Mouse (Mus musculus): ENCODE measurements around the gene Gtf2h2.
"Not testable (repeated sequence)": the region's sequence is repeated elsewhere in the genome, so short reads cannot be mapped to it uniquely, and the experiment has no call there.

Gtf2h2 gene

GRCm38 (mm10) chr13:100492061-100492787, at the start of gene Gtf2h2:
Gtf2h2 (minus strand) TSS chr13:100492579.
- peak; percentile 92 for DNase-seq (ENCODE audit: low spot score)

GRCm38 (mm10) chr13:100536149-100536548, 43.8 kb upstream of the Gtf2h2 start:
- no peak for DNase-seq (ENCODE audit: low spot score)

DNA sequence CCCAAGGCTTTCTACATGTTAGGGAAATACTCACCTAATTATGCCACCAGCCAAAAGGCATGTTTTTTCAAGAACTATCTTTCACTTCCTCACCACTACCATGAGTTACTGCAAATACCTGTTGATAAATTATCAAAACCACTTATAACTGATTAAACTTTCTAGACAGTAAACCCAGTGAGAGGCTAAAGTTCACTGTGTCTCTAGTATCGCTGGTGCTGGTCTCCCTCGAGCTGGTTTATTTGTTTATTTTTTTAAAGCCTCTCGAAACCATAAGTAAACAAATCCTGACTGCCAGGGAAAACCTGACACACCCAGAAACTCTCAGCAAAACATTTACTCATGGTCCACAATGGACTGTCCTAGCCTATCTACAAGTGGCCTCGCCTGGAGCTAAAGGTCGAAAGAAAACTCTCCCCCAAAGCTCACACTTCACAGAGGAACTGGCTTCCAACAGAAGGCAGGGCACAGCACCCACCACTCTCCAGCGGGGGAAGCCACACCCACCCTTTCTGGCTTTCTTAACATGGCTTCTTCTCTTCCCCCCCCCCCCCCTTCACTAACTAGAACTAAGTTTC, 40.5 kb upstream of the Gtf2h2 start:
- DNase-seq (ENCODE audit: low spot score) = no peak

DNA sequence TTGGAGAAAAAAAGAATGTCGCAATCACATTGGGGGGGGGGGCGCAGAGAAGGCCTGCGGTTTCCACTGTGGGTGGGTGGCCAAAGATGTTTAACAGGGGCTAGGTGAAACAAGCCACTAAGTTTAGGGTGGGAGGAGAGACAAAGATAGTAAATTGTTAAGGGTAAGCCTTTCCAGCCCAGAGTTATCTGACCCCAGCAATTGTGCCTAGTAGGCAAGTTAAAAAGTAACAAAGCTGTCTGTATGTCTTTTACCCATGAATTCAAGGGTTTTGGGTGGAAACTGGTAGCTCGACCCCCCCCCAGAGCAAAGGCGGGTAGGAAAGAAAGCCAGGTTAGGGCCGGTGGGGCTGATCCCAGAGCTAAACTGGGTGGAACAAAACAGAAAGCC, 34.3 kb upstream of the Gtf2h2 start:
- no peak for DNase-seq (ENCODE audit: low spot score)

GRCm38 (mm10) chr13:100525935-100526648, 33.7 kb upstream of the Gtf2h2 start:
- peak; percentile 62 for DNase-seq (ENCODE audit: low spot score)

- DNase-seq (ENCODE audit: low spot score) = no peak
These were observed 32.5 kb upstream of the Gtf2h2 start for GRCm38 (mm10) chr13:100524896-100525295.

DNA sequence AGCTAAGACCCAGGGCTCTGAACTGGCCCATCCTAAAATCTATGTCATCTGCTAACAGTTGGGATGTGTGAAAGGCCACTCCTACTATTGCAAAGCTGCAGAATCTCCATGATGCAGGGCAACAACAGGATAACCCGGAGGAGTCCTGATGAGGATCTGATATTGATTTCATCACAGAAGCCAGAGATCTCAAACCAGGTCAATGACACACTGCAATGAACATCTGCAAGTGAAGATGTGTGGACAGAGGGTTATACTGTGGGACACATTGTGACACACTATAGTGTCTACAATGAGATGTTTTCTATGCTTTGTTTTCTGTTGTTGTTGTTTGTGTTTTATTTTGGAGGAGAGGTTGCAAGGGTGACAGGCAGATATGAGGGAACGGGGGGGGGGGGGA, 31.3 kb upstream of the Gtf2h2 start:
- no peak for DNase-seq (ENCODE audit: low spot score)

DNA sequence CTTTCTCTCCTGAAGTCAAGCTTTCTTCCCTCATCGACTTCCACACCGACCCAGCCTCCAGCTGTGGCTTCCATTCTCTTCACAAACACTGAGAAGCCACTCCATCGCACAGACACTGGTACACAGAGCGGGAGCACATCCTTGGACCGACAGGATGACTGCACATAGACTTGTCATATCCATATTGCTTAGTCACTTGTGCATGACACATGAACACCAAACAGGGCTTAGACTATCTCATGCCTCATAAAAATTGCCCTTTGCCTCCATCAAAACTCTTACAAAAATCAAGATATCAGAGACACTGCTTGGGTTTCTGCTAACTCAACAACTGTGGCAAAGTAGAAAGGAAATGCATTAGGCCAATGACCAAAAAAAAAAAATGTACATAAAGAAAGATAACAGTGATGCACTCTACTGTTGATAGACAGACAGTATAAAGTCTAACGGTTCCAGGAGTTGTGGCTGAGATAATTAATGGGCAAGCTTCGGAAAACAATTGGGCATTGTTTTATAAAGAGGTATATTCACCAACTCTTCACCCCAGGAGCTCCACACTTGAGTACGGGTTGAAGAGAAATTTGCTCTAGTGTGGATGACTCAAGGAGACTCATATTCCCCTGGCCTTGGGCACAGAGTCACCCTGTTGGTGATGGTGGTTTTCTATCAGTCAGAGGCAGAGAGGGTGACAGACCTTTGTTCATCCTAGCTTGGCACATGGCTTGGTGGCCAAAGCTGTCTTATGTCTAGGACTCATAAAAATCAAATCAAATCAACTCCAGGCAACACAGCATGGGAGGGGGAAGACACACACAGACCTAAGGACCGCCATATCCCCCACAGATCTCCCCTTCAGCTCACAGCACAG, 29.6 kb upstream of the Gtf2h2 start:
- DNase-seq (ENCODE audit: low spot score) = no peak

DNA sequence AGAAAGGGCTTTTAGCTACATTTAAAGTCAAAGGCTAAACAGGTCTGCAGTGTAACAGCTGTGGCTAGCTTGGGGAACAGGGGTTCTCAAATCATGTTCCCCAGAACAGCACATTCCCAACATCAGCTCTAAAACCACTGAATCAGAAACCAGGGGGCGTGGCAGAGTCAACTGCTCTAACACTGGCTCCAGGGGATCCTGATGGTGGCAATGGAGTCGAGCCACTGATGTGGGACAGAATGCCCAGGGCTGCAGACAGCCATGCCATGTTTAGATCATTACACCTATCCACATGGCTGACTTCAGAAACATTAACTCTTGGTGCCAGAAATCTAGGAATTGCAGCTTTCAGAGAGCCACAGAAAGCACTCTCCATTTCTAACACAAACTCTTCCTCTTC, 26.8 kb upstream of the Gtf2h2 start:
- DNase-seq (ENCODE audit: low spot score) = no peak

DNA sequence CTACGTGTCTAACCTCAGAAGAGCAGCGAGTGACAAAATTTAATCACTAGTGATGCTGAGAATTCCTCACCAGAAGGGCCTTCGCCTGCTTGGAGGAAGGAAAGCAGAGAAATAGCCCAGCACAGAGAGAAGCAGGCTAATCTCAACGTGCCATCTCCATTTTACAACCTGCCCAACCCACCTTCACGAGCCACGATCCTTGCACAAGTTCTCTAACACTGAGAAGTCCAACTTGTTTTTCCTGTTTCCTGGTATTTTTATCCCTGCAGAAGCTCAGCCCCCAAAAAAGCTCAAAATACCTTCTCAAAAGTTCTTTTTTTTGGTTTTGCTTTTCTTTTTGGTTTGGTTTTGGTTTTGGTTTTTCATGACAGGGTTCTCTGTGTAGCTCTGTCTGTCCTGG, 25.8 kb upstream of the Gtf2h2 start:
- DNase-seq (ENCODE audit: low spot score) = no peak

- no peak for DNase-seq (ENCODE audit: low spot score)
These were observed 25.3 kb upstream of the Gtf2h2 start for GRCm38 (mm10) chr13:100517652-100518153.

- peak; percentile 55 for DNase-seq (ENCODE audit: low spot score)
These were observed 24.1 kb upstream of the Gtf2h2 start for GRCm38 (mm10) chr13:100516213-100517105.

DNA sequence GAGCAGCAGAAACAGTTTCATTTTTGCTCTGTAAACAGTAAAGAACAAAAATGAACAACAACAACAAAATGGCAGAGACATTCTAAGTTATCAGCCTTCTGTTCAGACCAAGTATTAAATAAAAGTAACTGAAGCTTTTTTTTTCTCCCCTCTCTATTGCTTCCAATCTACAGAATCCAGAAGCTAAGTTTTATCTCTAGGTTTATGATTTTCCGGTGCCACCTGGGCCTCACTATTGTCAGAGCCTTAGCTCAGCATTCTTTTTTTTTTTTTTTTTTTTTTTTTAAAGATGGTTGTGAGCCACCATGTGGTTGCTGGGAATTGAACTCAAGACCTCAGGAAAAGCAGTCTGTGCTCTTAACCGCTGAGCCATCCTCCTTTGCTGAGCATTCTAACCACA, 20.4 kb upstream of the Gtf2h2 start:
- no peak for DNase-seq (ENCODE audit: low spot score)

GRCm38 (mm10) chr13:100511860-100512364, 19.5 kb upstream of the Gtf2h2 start:
- DNase-seq (ENCODE audit: low spot score) = no peak

GRCm38 (mm10) chr13:100511146-100511859, 18.9 kb upstream of the Gtf2h2 start:
- no peak for DNase-seq (ENCODE audit: low spot score)

- DNase-seq (ENCODE audit: low spot score) = not testable (repeated sequence)
These were observed 7.2 kb upstream of the Gtf2h2 start for GRCm38 (mm10) chr13:100499625-100500024.

GRCm38 (mm10) chr13:100495337-100495736, 3.0 kb upstream of the Gtf2h2 start:
- no peak for DNase-seq (ENCODE audit: low spot score)

DNA sequence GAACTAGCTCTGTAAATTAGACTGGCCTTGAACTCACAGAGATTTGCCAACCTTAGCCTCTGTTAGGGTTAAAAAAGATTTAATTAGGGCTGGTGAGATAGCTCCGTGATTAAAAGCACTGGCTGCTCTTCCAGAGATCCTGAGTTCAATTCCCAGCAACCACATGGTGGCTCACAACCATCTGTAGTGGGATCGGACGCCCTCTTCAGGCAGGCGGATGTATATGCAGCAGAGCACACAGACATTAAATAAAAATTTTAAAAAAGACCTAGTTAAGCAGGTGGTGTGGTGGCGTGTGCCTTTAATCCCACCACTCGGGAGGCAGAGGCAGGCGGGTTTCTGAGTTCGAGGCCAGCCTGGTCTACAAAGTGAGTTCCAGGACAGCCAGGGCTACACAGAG, 2.0 kb upstream of the Gtf2h2 start:
- DNase-seq (ENCODE audit: low spot score) = not testable (repeated sequence)

GRCm38 (mm10) chr13:100493313-100493712, 934 bp upstream of the Gtf2h2 start:
- DNase-seq (ENCODE audit: low spot score) = no peak

DNA sequence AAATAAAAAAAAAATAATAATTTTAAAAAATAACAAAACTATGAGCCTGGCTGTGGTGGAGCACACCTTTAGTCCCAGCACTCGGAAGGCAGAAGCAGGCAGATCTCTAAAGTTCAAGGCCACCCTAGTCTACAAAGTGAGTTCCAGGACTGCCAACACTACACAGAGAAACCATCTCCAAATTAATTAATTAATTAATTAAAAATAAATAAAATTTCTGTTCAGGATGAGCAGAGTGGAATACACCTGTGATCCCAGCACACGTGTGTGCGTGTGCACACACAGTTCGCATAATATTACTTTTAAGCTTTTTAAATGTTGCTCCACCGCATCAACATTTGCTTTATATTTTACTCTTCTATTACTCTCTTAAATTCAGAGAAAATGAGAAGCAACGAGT, 756 bp downstream of the Gtf2h2 start:
- no peak for DNase-seq (ENCODE audit: low spot score)

All from MN1 (cell line).